Mouse (Mus musculus): ENCODE results near the gene Phgr1. TPM values are rescaled to one million over a fixed set of nuclear protein-coding genes. Genes with fewer than 3 reads are reported as not detected.

The Phgr1 gene
- not detected for total RNA-seq (2023)

GRCm38 (mm10) chr2:118772158-118772874, at the start of gene Phgr1:
TSS of gene Phgr1 (plus strand) at chr2:118772769.

GRCm38 (mm10) chr2:118728337-118728736, 44.2 kb upstream of the Phgr1 start, which contains the start of gene Plcb2:
TSS of gene Plcb2 (minus strand) at chr2:118728438.

GRCm38 (mm10) chr2:118745232-118745884, 27.2 kb upstream of the Phgr1 start, which contains the start of gene Inafm2:
TSS of gene Inafm2 (plus strand) at chr2:118745758.

GRCm38 (mm10) chr2:118761906-118762783, 10.4 kb upstream of the Phgr1 start, which contains the start of gene Ccdc9b:
TSS of gene Ccdc9b (minus strand) at chr2:118762661.

GRCm38 (mm10) chr2:118779504-118780480, 7.2 kb downstream of the Phgr1 start, which contains the start of gene Disp2:
TSS of gene Disp2 (plus strand) at chr2:118779719.

GRCm38 (mm10) chr2:118813981-118814836, 41.6 kb downstream of the Phgr1 start, which contains the start of gene Knstrn:
TSS of gene Knstrn (plus strand) at chr2:118814003.

Other genes starting within 250 kb of the Phgr1 start
- 10 to 100 TPM in 1 of 2 experiments, 1 to 10 TPM in 1; 8.5 to 13.5 TPM for gene Bmf, start 223.1 kb upstream of the Phgr1 start, total RNA-seq (2023)
- 10 to 100 TPM; 64.0 to 64.1 TPM for gene Bub1b, start 174.6 kb upstream of the Phgr1 start, total RNA-seq (2023)
- not detected for gene Pak6, start 109.5 kb upstream of the Phgr1 start, total RNA-seq (2023)
- under 1 TPM; 0.70 to 0.93 TPM for gene Ankrd63, start 68.8 kb upstream of the Phgr1 start, total RNA-seq (2023)
- 100 to 1,000 TPM; 163 to 171 TPM for gene Plcb2, start 44.3 kb upstream of the Phgr1 start, total RNA-seq (2023)
- 10 to 100 TPM; 12.9 to 13.3 TPM for gene Inafm2, start 27.0 kb upstream of the Phgr1 start, total RNA-seq (2023)
- under 1 TPM; 0.20 to 0.33 TPM for gene Ccdc9b, start 10.1 kb upstream of the Phgr1 start, total RNA-seq (2023)
- gene Disp2, start 7.0 kb downstream of the Phgr1 start, total RNA-seq (2023), result under 1 TPM in 1 of 2 experiments, not detected in 1; 0.04 TPM
- gene Knstrn, start 41.2 kb downstream of the Phgr1 start, total RNA-seq (2023), result 10 to 100 TPM; 53.2 to 58.7 TPM
- gene Ivd, start 89.2 kb downstream of the Phgr1 start, total RNA-seq (2023), result 10 to 100 TPM; 29.2 to 30.5 TPM
- gene Bahd1, start 127.6 kb downstream of the Phgr1 start, total RNA-seq (2023), result 10 to 100 TPM in 1 of 2 experiments, 1 to 10 TPM in 1; 8.5 to 11.6 TPM
- 1 to 10 TPM; 3.4 TPM for gene Chst14, start 153.7 kb downstream of the Phgr1 start, total RNA-seq (2023)

Data from neutrophil, adult 83 days (primary cell).